Mouse (Mus musculus): ENCODE data around the gene Chst1.

- no peak for TF ChIP-seq CTCF (IDR thresholded peaks at IDR 0.05)
- no peak for TF ChIP-seq EP300 (IDR thresholded peaks at IDR 0.05)
These were observed 8.6 kb downstream of the Chst1 start for GRCm38 (mm10) chr2:92608013-92608619.

Measured in lung, postnatal 0 days (tissue).